Mouse (Mus musculus) left cerebral cortex, adult 11 months (tissue): Measurements from ENCODE around the gene Hdac9.

Experiments used
- DNase-seq: peaks from one replicate; pipeline ENCODE4 v3.0.0; 2022; ENCODE audit warnings: low spot score

Hdac9 gene

GRCm38 (mm10) chr12:34220051-34220926, 696.6 kb downstream of the Hdac9 start:
- DNase-seq, result no peak

GRCm38 (mm10) chr12:34218561-34218960, 698.3 kb downstream of the Hdac9 start:
- no peak for DNase-seq

- DNase-seq, result no peak
These were observed 701.6 kb downstream of the Hdac9 start for GRCm38 (mm10) chr12:34215023-34216020.

- DNase-seq, result no peak
These were observed 704.7 kb downstream of the Hdac9 start for GRCm38 (mm10) chr12:34212162-34212561.

GRCm38 (mm10) chr12:34201471-34201870, 715.4 kb downstream of the Hdac9 start:
- no peak for DNase-seq

- DNase-seq, result no peak
These were observed 716.9 kb downstream of the Hdac9 start for GRCm38 (mm10) chr12:34200030-34200446.

- no peak for DNase-seq
These were observed 721.6 kb downstream of the Hdac9 start for GRCm38 (mm10) chr12:34195155-34195828.

GRCm38 (mm10) chr12:34194116-34194515, 722.8 kb downstream of the Hdac9 start:
- DNase-seq, result no peak

- no peak for DNase-seq
These were observed 725.6 kb downstream of the Hdac9 start for GRCm38 (mm10) chr12:34191246-34191645.

GRCm38 (mm10) chr12:34178931-34179330, 738.0 kb downstream of the Hdac9 start:
- DNase-seq, result no peak

GRCm38 (mm10) chr12:34176790-34177189, 740.1 kb downstream of the Hdac9 start:
- DNase-seq, result no peak

GRCm38 (mm10) chr12:34173036-34173435, 743.9 kb downstream of the Hdac9 start:
- DNase-seq, result no peak

- no peak for DNase-seq
These were observed 746.3 kb downstream of the Hdac9 start for GRCm38 (mm10) chr12:34170601-34171000.

- DNase-seq, result no peak
These were observed 751.2 kb downstream of the Hdac9 start for GRCm38 (mm10) chr12:34165674-34166073.

- DNase-seq, result no peak
These were observed 760.6 kb downstream of the Hdac9 start for GRCm38 (mm10) chr12:34156301-34156700.

- no peak for DNase-seq
These were observed 761.2 kb downstream of the Hdac9 start for GRCm38 (mm10) chr12:34155740-34156139.

GRCm38 (mm10) chr12:34154757-34155156, 762.1 kb downstream of the Hdac9 start:
- no peak for DNase-seq

- no peak for DNase-seq
These were observed 765.6 kb downstream of the Hdac9 start for GRCm38 (mm10) chr12:34151336-34151735.

GRCm38 (mm10) chr12:34142743-34143142, 774.2 kb downstream of the Hdac9 start:
- DNase-seq, result no peak

- DNase-seq, result no peak
These were observed 803.6 kb downstream of the Hdac9 start for GRCm38 (mm10) chr12:34113336-34113735.

GRCm38 (mm10) chr12:34092953-34093352, 823.9 kb downstream of the Hdac9 start:
- DNase-seq, result no peak

GRCm38 (mm10) chr12:34091851-34092250, 825.0 kb downstream of the Hdac9 start:
- DNase-seq, result no peak
